In the genomic region with DNA sequence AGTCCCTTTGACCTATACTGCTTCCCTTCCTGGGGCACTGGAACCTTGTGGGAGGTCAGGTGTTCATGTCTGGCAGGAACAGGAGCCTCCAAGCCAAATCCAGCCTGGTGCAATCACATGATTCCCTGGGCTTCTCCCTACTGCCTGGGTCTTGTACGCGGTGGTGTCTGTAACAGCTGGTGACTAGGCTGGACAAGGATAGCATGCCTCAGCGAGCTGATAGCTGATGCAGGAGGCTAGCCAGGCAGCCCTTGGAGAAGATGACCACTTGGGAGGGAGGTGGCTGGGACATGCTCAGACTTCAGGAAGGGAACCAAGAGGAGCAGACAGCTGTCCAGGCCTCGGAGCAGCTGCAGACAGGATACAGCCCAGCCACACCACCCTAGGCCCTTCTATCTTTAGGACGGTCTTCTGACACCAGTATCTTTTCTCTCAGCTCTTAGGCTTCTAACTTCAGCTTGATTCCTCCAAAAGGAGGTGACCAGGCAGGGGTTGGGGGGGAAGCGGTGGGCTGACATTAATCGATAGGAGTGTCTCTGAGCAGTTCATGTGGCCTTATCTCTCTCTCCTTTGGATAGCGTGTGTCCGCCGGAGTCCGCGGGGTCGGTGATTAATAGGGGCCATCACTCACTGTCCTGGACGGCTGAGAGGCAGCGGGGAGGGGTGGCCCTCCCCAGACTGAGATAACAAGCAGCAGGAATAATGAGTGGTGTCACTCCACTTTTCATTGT, we compare ENCODE assay signal across 8 mouse cellular contexts. TPM values are rescaled to one million over a fixed set of nuclear protein-coding genes. Genes with fewer than 3 reads are reported as not detected.
A peak's percentile ranks its signal among the peaks of the same experiment; 100 is the strongest.
DNase-seq lines count a peak whose midpoint lies in the region; ATAC-seq and TF ChIP-seq lines count a peak whose summit lies in the region.

No protein-coding gene starts in this region.

- no peaks in the 10 kb centered on the region for H3K9me3 ChIP-seq in lung, postnatal 0 days (ENCODE audit: low read length)
- H3K9me3 ChIP-seq in kidney, embryonic 14.5 days (ENCODE audit: control insufficient read depth, low read length) = no peaks in the 10 kb centered on the region
- no peaks in the 10 kb centered on the region for H3K9me3 ChIP-seq in neural tube, embryonic 14.5 days (ENCODE audit: control insufficient read depth, low read length)

- 0 out of 2 replicates have a peak, but pooled peaks cover 7% of the 10 kb centered on the region for H3K36me3 ChIP-seq in lung, postnatal 0 days (ENCODE audit: insufficient read depth, low read length)
- peaks cover 35% of the 10 kb centered on the region for H3K36me3 ChIP-seq in kidney, embryonic 14.5 days (ENCODE audit: control insufficient read depth, insufficient read depth, low read length)
- H3K36me3 ChIP-seq in neural tube, embryonic 14.5 days (ENCODE audit: control insufficient read depth, insufficient read depth, low read length) = peaks cover 7% of the 10 kb centered on the region; the same call in 1 of the 2 replicates

- no peak overlapping the region for H3K27ac ChIP-seq in lung, postnatal 0 days (ENCODE audit: low read length)
- no peak overlapping the region; the same call in 1 of the 2 replicates for H3K27ac ChIP-seq in kidney, embryonic 14.5 days (ENCODE audit: low read depth, low read length)
- peak overlapping the region; percentile 52 for H3K27ac ChIP-seq in neural tube, embryonic 14.5 days (ENCODE audit: low read depth, low read length)

- ATAC-seq in lung, postnatal 0 days = peak; percentile 27; the same call in 1 of the 2 replicates
- ATAC-seq in kidney, embryonic 14.5 days (ENCODE audit: low FRiP score, low TSS enrichment) = no peak
- no peak for ATAC-seq in neural tube, embryonic 14.5 days (ENCODE audit: low read depth)

- no peak overlapping the region for H3K4me3 ChIP-seq in lung, postnatal 0 days (ENCODE audit: low read depth, low read length)
- H3K4me3 ChIP-seq in kidney, embryonic 14.5 days (ENCODE audit: low read length) = no peak overlapping the region
- H3K4me3 ChIP-seq in neural tube, embryonic 14.5 days (ENCODE audit: low read depth, low read length) = no peak overlapping the region

- no peak for TF ChIP-seq EP300 in lung, postnatal 0 days (IDR thresholded peaks at IDR 0.05)

- no peak overlapping the region for H3K4me2 ChIP-seq in lung, postnatal 0 days (replicated peaks; ENCODE audit: low read depth, low read length)
- H3K4me2 ChIP-seq in kidney, embryonic 14.5 days (replicated peaks; ENCODE audit: low read depth, low read length) = no peak overlapping the region
- H3K4me2 ChIP-seq in neural tube, embryonic 14.5 days (ENCODE audit: low read depth, low read length) = no peak overlapping the region

- H3K4me1 ChIP-seq in lung, postnatal 0 days (ENCODE audit: insufficient read depth, low read depth, low read length) = no peaks in the 10 kb centered on the region
- peaks cover 22% of the 10 kb centered on the region for H3K4me1 ChIP-seq in kidney, embryonic 14.5 days (ENCODE audit: control insufficient read depth, insufficient read depth, low read length)
- H3K4me1 ChIP-seq in neural tube, embryonic 14.5 days (ENCODE audit: control insufficient read depth, insufficient read depth, low read length) = peaks cover 39% of the 10 kb centered on the region

- WGBS in lung, postnatal 0 days = 43% methylated on average over 15 of the region's 15 CpGs
- WGBS in kidney, embryonic 14.5 days = 23% methylated on average over 15 of the region's 15 CpGs
- WGBS in neural tube, embryonic 14.5 days = 12% methylated on average over 15 of the region's 15 CpGs

- no peak for DNase-seq in lung, postnatal 0 days (ENCODE audit: low spot score)
- no peak for DNase-seq in lung, postnatal 14 days
- peak; percentile 60 to 73 for DNase-seq in heart, adult 18-20 months
- no peak for DNase-seq in frontal cortex, postnatal 10 days (ENCODE audit: low spot score in 2 of 2)
- no peak for DNase-seq in ovary, adult 18-20 months (ENCODE audit: low spot score)
- no peak for DNase-seq in thymus, postnatal 4 days

- no peak for TF ChIP-seq CTCF in lung, postnatal 0 days (IDR thresholded peaks at IDR 0.05)

- no peaks in the 10 kb centered on the region for H3K27me3 ChIP-seq in lung, postnatal 0 days (replicated peaks; ENCODE audit: insufficient read depth, low read length)
- H3K27me3 ChIP-seq in kidney, embryonic 14.5 days (ENCODE audit: control insufficient read depth, insufficient read depth, low read length) = no peaks in the 10 kb centered on the region
- H3K27me3 ChIP-seq in neural tube, embryonic 14.5 days (ENCODE audit: control insufficient read depth, insufficient read depth, low read length) = no peaks in the 10 kb centered on the region

- H3K9ac ChIP-seq in lung, postnatal 0 days (replicated peaks; ENCODE audit: low read depth) = no peak overlapping the region
- peak overlapping the region; percentile 4; the same call in 1 of the 2 replicates for H3K9ac ChIP-seq in kidney, embryonic 14.5 days (ENCODE audit: low read depth, low read length)
- H3K9ac ChIP-seq in neural tube, embryonic 14.5 days (replicated peaks; ENCODE audit: low read depth, low read length) = no peak overlapping the region

RNA-seq across cellular contexts. Expression of a gene that starts 9.7 kb away (rescaled TPM):
- 46.4 and 48.0 TPM in 2 replicates for polyA plus RNA-seq in lung, postnatal 0 days (2015; fragmentation: Nextera tagmentation; extraction: Ambion mirVana)
- total RNA-seq in heart, adult 18-20 months (2021) = 10 to 100 TPM; 23.4 to 25.1 TPM
- polyA plus RNA-seq in kidney, embryonic 14.5 days (2014; fragmentation: Nextera tagmentation; extraction: Ambion mirVana) = 66.9 and 69.1 TPM in 2 replicates
- polyA plus RNA-seq in neural tube, embryonic 14.5 days (2014; fragmentation: Nextera tagmentation; extraction: Ambion mirVana) = 80.0 and 82.4 TPM in 2 replicates

RNA-seq across cellular contexts. Expression of a gene that starts 21.3 kb away (rescaled TPM):
- polyA plus RNA-seq in lung, postnatal 0 days (2015; fragmentation: Nextera tagmentation; extraction: Ambion mirVana) = 126 and 127 TPM in 2 replicates
- 1 to 10 TPM in 1 of 2 experiments, under 1 TPM in 1; 0.79 to 2.2 TPM for total RNA-seq in heart, adult 18-20 months (2021)
- 33.7 and 36.3 TPM in 2 replicates for polyA plus RNA-seq in kidney, embryonic 14.5 days (2014; fragmentation: Nextera tagmentation; extraction: Ambion mirVana)
- 0.09 and 0.36 TPM in 2 replicates for polyA plus RNA-seq in neural tube, embryonic 14.5 days (2014; fragmentation: Nextera tagmentation; extraction: Ambion mirVana)

RNA-seq across cellular contexts. Expression of a gene that starts 37.2 kb away (rescaled TPM):
- polyA plus RNA-seq in lung, postnatal 0 days (2015; fragmentation: Nextera tagmentation; extraction: Ambion mirVana) = 28.7 and 30.0 TPM in 2 replicates
- total RNA-seq in heart, adult 18-20 months (2021) = 10 to 100 TPM; 16.7 to 17.4 TPM
- 17.3 and 28.0 TPM in 2 replicates for polyA plus RNA-seq in kidney, embryonic 14.5 days (2014; fragmentation: Nextera tagmentation; extraction: Ambion mirVana)
- polyA plus RNA-seq in neural tube, embryonic 14.5 days (2014; fragmentation: Nextera tagmentation; extraction: Ambion mirVana) = 21.7 and 23.4 TPM in 2 replicates

RNA-seq across cellular contexts. Expression of a gene that starts 56.9 kb away (rescaled TPM):
- 105 and 110 TPM in 2 replicates for polyA plus RNA-seq in lung, postnatal 0 days (2015; fragmentation: Nextera tagmentation; extraction: Ambion mirVana)
- 10 to 100 TPM; 35.5 to 37.3 TPM for total RNA-seq in heart, adult 18-20 months (2021)
- 94.7 and 106 TPM in 2 replicates for polyA plus RNA-seq in kidney, embryonic 14.5 days (2014; fragmentation: Nextera tagmentation; extraction: Ambion mirVana)
- polyA plus RNA-seq in neural tube, embryonic 14.5 days (2014; fragmentation: Nextera tagmentation; extraction: Ambion mirVana) = 10.9 and 33.9 TPM in 2 replicates

Comparison
In these comparisons a context has a peak if more than half of its experiments do, and no peak if none do; other contexts are left out.
1. DNase-seq: peak in heart, adult 18-20 months (2 of 2); none in lung, postnatal 0 days (single experiment), lung, postnatal 14 days (single experiment), frontal cortex, postnatal 10 days (0 of 2), ovary, adult 18-20 months (single experiment) and thymus, postnatal 4 days (single experiment).
2. RNA of a gene that starts 21.3 kb away (polyA plus RNA-seq): 126 to 127 TPM in lung, postnatal 0 days and 33.7 to 36.3 TPM in kidney, embryonic 14.5 days; 0.09 to 0.36 TPM in neural tube, embryonic 14.5 days; every median in the first group is over 10 times any median in the second.